Mouse (Mus musculus) heart, embryonic 12.5 days (tissue): ENCODE measurements at regions not wholly inside any gene's neighbourhood (a gene's known extent, or its start where the extent isn't known, plus 50 kb on each side); places are given as distances from the start of the nearest gene placed in this dataset.

Experiments
- ATAC-seq: fragments of 200-750 bp; cut with Nextera tagmentation; 2 replicates; pipeline ENCODE4 v1.8.0; 2017; ENCODE audit warnings: moderate TSS enrichment, moderate library complexity; ENCODE audit not compliant: insufficient number of reproducible peaks, low FRiP score
- H3K27ac ChIP-seq: fragments of 300-500 bp; sonication (generic); 2 replicates; pipeline ENCODE4 v1.5.1; 2016; ENCODE audit warnings: mild to moderate bottlenecking, moderate library complexity; ENCODE audit not compliant: poor library complexity, severe bottlenecking
- H3K27me3 ChIP-seq: fragments of 300-500 bp; sonication (generic); replicated peaks from 2 replicates; pipeline ENCODE4 v1.6.1; 2016; ENCODE audit warnings: mild to moderate bottlenecking, moderate library complexity
- H3K36me3 ChIP-seq: fragments of 300-500 bp; sonication (generic); 2 replicates; pipeline ENCODE4 v1.6.1; 2016; ENCODE audit warnings: mild to moderate bottlenecking, moderate library complexity
- H3K4me1 ChIP-seq: fragments of 300-500 bp; sonication (generic); replicated peaks from 2 replicates; pipeline ENCODE4 v1.6.1; 2016; ENCODE audit warnings: mild to moderate bottlenecking
- H3K4me2 ChIP-seq: fragments of 300-500 bp; sonication (generic); 2 replicates; pipeline ENCODE4 v1.6.1; 2016; ENCODE audit warnings: mild to moderate bottlenecking, moderate library complexity
- H3K4me3 ChIP-seq: fragments of 300-500 bp; sonication (generic); 2 replicates; pipeline ENCODE4 v1.5.1; 2016; ENCODE audit warnings: mild to moderate bottlenecking
- H3K9ac ChIP-seq: fragments of 300-500 bp; sonication (generic); 2 replicates; pipeline ENCODE4 v1.6.1; 2016; ENCODE audit warnings: mild to moderate bottlenecking, moderate library complexity
- H3K9me3 ChIP-seq: fragments of 300-500 bp; sonication (generic); replicated peaks from 2 replicates; pipeline ENCODE4 v1.6.1; 2016; ENCODE audit warnings: mild to moderate bottlenecking, moderate library complexity
- WGBS: fragments of 180-500 bp; shearing (Covaris S2); methylation state at CpG from one replicate; pipeline ENCODE4 v1.1.7; 2016; 5-methylcytosine and 5-hydroxymethylcytosine counted together

GRCm38 (mm10) chr15:62139859-62140258, 1217.0 kb upstream of the A1bg start:
- Histone ChIP-seq H3K9me3 (no peaks in the 10 kb centered on the region), H3K4me2 (no peak overlapping the region), H3K4me3 (no peak overlapping the region), H3K27ac (0 out of 2 replicates have a peak overlapping the region, but pooled peaks have one; percentile 4), H3K27me3 (no peaks in the 10 kb centered on the region), H3K36me3 (no peaks in the 10 kb centered on the region), H3K4me1 (peaks cover 17% of the 10 kb centered on the region; the same call in 1 of the 2 replicates), H3K9ac (no peak overlapping the region)
- no peak for ATAC-seq
- 64% methylated on average over 4 of the region's 4 CpGs for WGBS

GRCm38 (mm10) chr15:62139192-62139591, 1216.4 kb upstream of the A1bg start:
- no peaks in the 10 kb centered on the region for H3K36me3 ChIP-seq
- ATAC-seq = peak; percentile 45; the same call in 1 of the 2 replicates
- peaks cover 21% of the 10 kb centered on the region; the same call in 1 of the 2 replicates for H3K4me1 ChIP-seq
- no peaks in the 10 kb centered on the region for H3K9me3 ChIP-seq
- peak overlapping the region; percentile 39; the same call in 1 of the 2 replicates for H3K27ac ChIP-seq
- H3K4me2 ChIP-seq = no peak overlapping the region
- no peak overlapping the region for H3K9ac ChIP-seq
- H3K4me3 ChIP-seq = no peak overlapping the region
- H3K27me3 ChIP-seq = no peaks in the 10 kb centered on the region
- 50% methylated on average over 5 of the region's 5 CpGs for WGBS

- ATAC-seq = no peak
- Histone ChIP-seq H3K27me3 (no peaks in the 10 kb centered on the region), H3K9me3 (no peaks in the 10 kb centered on the region), H3K9ac (no peak overlapping the region), H3K4me2 (no peak overlapping the region), H3K27ac (peak overlapping the region; percentile 39; the same call in 1 of the 2 replicates), H3K4me3 (no peak overlapping the region), H3K4me1 (peaks cover 23% of the 10 kb centered on the region; the same call in 1 of the 2 replicates), H3K36me3 (no peaks in the 10 kb centered on the region)
- 85% methylated on average over 6 of the region's 6 CpGs for WGBS
These were observed 1215.9 kb upstream of the A1bg start for GRCm38 (mm10) chr15:62138701-62139100.

DNA sequence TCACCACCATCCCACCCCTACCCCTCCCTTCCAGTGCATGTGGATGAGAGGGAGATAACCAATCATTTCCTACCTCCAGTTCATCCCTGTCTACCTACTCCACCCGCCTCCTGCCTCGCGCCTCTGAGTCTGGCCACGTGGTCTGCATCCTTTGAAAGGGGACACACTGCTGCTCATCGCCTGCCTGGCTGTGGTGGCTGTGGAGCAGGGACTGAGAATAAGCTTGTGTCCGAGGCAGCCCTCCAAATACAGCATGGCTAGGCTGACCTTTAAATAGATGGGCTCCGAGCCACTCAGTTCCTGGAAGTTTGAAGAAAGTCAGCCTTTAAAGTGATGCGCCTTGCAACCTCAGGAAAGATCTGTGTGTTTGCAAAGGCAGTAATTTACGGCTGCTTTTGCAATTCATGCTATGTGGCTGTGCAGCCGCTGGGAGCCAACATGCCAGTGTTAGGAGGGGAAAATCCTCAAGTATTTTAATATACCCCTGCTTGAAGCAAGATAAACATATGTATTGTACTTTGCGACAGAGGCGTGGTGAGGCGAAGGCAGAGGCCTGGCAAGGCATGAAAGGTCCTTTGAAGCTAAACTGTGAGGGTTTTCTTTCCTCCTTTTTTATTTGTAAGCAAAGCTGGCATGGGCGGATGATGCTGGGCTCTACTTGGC, 1214.3 kb upstream of the A1bg start:
- Histone ChIP-seq H3K36me3 (no peaks in the 10 kb centered on the region), H3K4me3 (no peak overlapping the region), H3K9me3 (no peaks in the 10 kb centered on the region), H3K4me1 (peaks cover 23% of the 10 kb centered on the region; the same call in 1 of the 2 replicates), H3K9ac (no peak overlapping the region), H3K4me2 (no peak overlapping the region), H3K27ac (no peak overlapping the region), H3K27me3 (no peaks in the 10 kb centered on the region)
- ATAC-seq = no peak
- 62% methylated on average over 14 of the region's 14 CpGs for WGBS

GRCm38 (mm10) chr15:62134835-62135234, 1212.0 kb upstream of the A1bg start:
- peaks cover 25% of the 10 kb centered on the region for H3K4me1 ChIP-seq
- no peak overlapping the region for H3K4me2 ChIP-seq
- WGBS = 61% methylated on average over 8 of the region's 8 CpGs
- ATAC-seq = 0 out of 2 replicates have a peak, but pooled peaks have one; percentile 67
- H3K27me3 ChIP-seq = no peaks in the 10 kb centered on the region
- no peak overlapping the region for H3K4me3 ChIP-seq
- no peak overlapping the region for H3K27ac ChIP-seq
- H3K9ac ChIP-seq = no peak overlapping the region
- H3K9me3 ChIP-seq = no peaks in the 10 kb centered on the region
- H3K36me3 ChIP-seq = no peaks in the 10 kb centered on the region

GRCm38 (mm10) chr15:62134308-62134707, 1211.5 kb upstream of the A1bg start:
- no peak overlapping the region for H3K9ac ChIP-seq
- H3K36me3 ChIP-seq = no peaks in the 10 kb centered on the region
- H3K9me3 ChIP-seq = no peaks in the 10 kb centered on the region
- H3K4me2 ChIP-seq = no peak overlapping the region
- H3K4me3 ChIP-seq = no peak overlapping the region
- 46% methylated on average over 4 of the region's 4 CpGs for WGBS
- peak; percentile 61 for ATAC-seq
- H3K27me3 ChIP-seq = no peaks in the 10 kb centered on the region
- H3K27ac ChIP-seq = no peak overlapping the region
- H3K4me1 ChIP-seq = peaks cover 24% of the 10 kb centered on the region

DNA sequence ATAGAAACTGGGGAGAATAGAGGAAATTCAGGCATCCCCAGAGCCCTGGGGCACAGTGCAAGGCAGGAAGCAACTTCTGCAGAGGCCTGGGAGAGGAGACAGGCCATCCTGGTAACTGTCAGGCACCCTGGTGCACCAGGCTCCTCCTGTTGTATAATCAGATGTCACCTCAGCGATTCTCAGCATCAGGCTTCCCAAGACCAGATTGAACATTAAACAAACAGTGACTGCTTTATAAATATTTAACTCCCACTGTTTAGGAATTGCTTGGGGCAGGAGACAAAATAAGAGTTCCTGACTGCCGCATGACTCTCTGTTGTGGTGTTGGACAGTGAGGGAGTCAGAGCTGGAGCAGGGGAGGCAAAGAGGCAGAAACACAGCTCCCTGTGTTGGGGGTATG, 1210.1 kb upstream of the A1bg start:
- no peak overlapping the region for H3K4me3 ChIP-seq
- no peak overlapping the region for H3K9ac ChIP-seq
- H3K27me3 ChIP-seq = no peaks in the 10 kb centered on the region
- no peak for ATAC-seq
- WGBS = 63% methylated on average over 2 of the region's 2 CpGs
- no peak overlapping the region for H3K27ac ChIP-seq
- no peak overlapping the region for H3K4me2 ChIP-seq
- H3K4me1 ChIP-seq = peaks cover 23% of the 10 kb centered on the region
- H3K9me3 ChIP-seq = no peaks in the 10 kb centered on the region
- no peaks in the 10 kb centered on the region for H3K36me3 ChIP-seq

GRCm38 (mm10) chr15:62131686-62132085, 1208.9 kb upstream of the A1bg start:
- Histone ChIP-seq H3K9me3 (no peaks in the 10 kb centered on the region), H3K27me3 (no peaks in the 10 kb centered on the region), H3K27ac (no peak overlapping the region), H3K9ac (no peak overlapping the region), H3K4me1 (peaks cover 19% of the 10 kb centered on the region; the same call in 1 of the 2 replicates), H3K4me2 (no peak overlapping the region), H3K4me3 (no peak overlapping the region), H3K36me3 (no peaks in the 10 kb centered on the region)
- WGBS = 72% methylated on average over 3 of the region's 3 CpGs
- ATAC-seq = no peak

- no peak overlapping the region for H3K4me3 ChIP-seq
- H3K27me3 ChIP-seq = no peaks in the 10 kb centered on the region
- H3K9me3 ChIP-seq = no peaks in the 10 kb centered on the region
- no peak overlapping the region for H3K9ac ChIP-seq
- H3K4me1 ChIP-seq = peaks cover 18% of the 10 kb centered on the region; the same call in 1 of the 2 replicates
- H3K27ac ChIP-seq = no peak overlapping the region
- no peak overlapping the region for H3K4me2 ChIP-seq
- no peaks in the 10 kb centered on the region for H3K36me3 ChIP-seq
- ATAC-seq = no peak
- 68% methylated on average over 2 of the region's 4 CpGs for whole genome bisulfite sequencing
These were observed 1207.7 kb upstream of the A1bg start for GRCm38 (mm10) chr15:62130530-62130929.

DNA sequence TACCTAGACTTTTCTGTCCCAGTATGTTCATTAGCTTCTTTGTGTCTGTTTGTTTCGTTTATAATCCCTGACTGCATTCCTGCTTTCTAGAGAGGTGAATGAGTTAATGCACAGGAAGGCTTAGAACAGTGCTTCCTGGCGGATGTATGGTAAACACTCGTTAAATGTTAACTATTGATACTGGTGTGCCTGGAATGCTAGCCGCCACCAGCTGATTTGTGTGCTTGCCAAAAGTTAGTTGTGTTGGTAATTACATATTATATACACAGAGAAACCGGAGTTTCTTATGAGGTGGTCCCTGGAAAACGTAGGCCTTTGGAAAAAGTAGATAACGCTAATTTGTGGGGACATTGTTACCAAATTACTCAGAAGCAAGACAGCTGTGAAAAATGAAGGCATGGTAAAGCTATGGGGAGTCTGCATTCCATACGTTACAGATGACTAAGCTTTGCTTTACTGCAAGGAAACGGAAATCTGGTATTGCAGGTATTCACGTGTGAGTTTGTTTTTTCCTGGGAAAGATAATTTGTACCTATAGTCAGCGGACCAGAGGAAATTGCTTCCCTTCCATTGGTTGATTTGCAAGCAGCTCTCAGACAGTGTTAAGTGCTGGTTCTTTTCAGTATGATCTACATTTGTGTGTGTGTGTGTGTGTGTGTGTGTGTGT, 1205.9 kb upstream of the A1bg start:
- WGBS = 53% methylated on average over 11 of the region's 11 CpGs
- H3K27me3 ChIP-seq = no peaks in the 10 kb centered on the region
- ATAC-seq = no peak
- no peaks in the 10 kb centered on the region for H3K9me3 ChIP-seq
- peaks cover 8% of the 10 kb centered on the region; the same call in 1 of the 2 replicates for H3K4me1 ChIP-seq
- H3K27ac ChIP-seq = no peak overlapping the region
- no peak overlapping the region for H3K4me2 ChIP-seq
- H3K4me3 ChIP-seq = no peak overlapping the region
- no peaks in the 10 kb centered on the region for H3K36me3 ChIP-seq
- H3K9ac ChIP-seq = no peak overlapping the region

GRCm38 (mm10) chr15:62127602-62128158, 1204.9 kb upstream of the A1bg start:
- no peaks in the 10 kb centered on the region for H3K9me3 ChIP-seq
- H3K27ac ChIP-seq = no peak overlapping the region
- peaks cover 8% of the 10 kb centered on the region; the same call in 1 of the 2 replicates for H3K4me1 ChIP-seq
- no peaks in the 10 kb centered on the region for H3K36me3 ChIP-seq
- H3K27me3 ChIP-seq = no peaks in the 10 kb centered on the region
- H3K9ac ChIP-seq = no peak overlapping the region
- H3K4me3 ChIP-seq = no peak overlapping the region
- peak; percentile 71; the same call in 1 of the 2 replicates for ATAC-seq
- H3K4me2 ChIP-seq = no peak overlapping the region
- 58% methylated on average over 11 of the region's 11 CpGs for WGBS
